Mouse (Mus musculus) frontal cortex, postnatal 36 days (tissue): ENCODE measurements around the gene Plekhg1.

Experiments
- DNase-seq, 2 experiments: peaks; one replicate each; pipeline ENCODE4 v3.0.0; 2022; ENCODE audit warnings: low spot score in 2 of 2

Gene Plekhg1

DNA sequence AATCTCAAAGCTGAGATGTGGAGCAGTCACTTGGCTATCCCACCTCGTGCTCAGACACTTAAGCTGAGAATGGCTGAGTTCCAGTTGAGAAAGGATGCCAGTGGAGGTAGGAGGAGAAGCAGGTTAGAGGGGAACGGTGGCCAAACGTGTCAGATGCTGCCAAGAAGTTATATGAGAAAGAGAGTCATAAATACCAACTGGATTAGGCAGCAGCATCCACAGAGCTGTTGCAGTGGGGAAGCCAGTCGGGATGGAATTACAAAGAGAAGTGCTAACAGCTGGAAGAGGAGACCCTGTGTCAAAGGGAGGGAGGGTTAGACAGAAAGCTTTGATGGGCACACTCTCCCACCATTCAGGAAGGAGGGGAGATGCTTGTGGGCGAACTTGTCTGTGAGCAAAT is 89.3 kb downstream of the Plekhg1 start:
- DNase-seq = no peak

DNA sequence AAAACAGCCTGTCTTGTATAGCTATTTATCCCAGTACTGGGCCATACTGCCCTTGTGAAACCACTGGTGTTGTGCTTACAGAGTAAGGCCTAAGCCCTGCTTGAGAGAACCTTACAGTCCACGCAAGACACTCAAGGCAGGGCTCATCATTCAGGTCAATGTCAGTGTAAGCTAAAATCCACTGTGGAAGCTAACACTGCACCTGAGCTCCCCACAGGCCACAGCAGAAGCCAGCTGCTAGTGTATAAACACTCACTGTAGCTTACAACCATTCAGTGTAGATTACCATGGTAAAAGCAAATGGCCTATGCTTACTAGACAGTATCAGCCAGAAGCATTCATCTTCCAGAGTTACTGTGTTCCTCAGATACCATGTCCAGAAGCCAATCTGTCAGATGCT is 90.5 kb downstream of the Plekhg1 start:
- no peak for DNase-seq

DNA sequence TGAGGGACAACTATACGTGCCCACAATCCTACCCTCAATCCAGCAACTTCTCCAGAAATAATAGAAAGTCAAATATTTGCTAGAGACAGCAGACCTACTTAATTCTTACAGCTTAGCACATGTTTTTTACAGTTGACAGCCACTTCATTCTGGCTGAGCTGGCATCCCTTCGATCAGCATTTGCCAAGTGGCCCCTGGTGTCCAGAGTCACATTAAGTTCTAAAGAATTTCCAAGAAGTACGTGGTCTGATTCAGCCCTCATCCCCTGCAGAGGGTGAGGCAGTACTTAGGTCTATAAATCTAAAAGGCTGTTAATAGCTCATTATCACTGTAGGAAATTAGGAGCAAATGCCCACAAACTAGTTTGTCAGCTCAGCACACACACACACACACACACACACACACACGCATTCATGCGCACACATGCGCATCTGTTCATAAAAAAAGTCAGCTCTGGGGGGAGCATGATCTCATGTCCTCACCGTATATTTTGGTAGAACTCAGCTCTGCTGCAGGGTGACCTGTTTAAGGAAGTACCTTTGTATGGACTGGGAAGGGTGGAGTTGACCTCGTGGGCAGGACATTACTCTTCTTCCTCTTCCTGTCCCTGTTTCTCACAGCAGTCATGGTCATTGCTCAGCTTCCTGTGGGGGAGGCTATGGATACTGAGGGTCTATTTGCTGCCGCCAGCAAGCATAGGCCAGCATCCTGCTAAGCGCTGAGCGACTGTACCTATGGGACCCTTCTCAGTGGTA is 91.6 kb downstream of the Plekhg1 start:
- no peak for DNase-seq

DNA sequence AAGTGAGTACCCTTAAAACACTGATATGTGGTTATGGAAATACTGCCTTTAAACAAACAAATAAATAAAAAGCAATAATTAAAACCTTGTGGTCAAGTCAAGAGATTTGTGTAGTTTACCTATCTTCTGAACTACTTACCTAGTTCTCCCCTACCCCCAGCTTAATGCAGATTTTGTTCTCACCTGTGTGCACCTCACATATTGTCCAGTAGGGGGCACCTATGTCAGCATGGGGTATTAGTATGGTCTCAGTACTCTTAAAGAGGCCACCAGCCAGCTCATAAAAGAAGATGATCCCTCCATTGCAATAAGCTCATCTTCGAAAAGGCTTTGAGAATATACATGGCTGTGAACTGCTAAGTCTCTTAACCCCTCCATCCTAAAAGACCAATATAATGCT is 93.9 kb downstream of the Plekhg1 start:
- DNase-seq = no peak

DNA sequence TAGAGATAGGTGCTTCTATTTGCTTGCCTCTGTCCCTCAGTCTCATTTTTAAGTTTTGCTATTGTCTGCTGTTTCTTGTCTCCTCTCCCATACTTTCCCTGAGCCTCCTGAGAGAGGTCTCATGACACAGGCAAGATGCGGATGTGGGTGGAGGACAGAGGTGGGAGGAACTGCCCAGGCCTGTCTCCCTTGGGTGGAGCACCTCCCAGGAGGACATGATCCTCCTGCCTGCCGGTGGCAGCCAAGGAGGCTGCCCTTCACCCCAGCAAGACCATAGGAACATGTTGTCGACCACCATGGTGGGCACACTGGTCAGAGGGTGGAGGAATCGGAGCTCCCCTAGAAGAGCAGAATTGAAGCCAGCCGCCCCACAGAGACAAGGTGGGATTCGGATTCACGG is 94.5 kb downstream of the Plekhg1 start:
- no peak for DNase-seq

DNA sequence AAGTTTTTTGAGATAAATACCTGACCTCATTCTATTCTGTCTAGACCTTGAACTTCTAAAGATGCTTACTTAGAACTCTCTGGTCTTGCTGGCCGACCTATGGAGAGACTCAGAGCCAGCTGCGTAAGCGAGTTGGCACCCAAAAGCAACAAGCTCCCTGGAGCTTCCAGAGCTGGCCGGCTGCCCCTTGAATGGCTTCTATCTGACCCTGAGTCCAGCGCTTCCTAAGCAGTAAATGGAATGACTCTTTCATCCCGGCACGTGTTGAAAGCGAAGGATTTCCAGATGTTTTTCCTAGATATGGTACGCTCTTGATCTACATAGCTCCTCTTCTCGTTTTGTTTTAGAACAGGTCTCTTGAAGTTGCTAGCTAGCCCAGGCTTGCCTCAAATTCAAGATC is 95.5 kb downstream of the Plekhg1 start:
- DNase-seq = no peak

DNA sequence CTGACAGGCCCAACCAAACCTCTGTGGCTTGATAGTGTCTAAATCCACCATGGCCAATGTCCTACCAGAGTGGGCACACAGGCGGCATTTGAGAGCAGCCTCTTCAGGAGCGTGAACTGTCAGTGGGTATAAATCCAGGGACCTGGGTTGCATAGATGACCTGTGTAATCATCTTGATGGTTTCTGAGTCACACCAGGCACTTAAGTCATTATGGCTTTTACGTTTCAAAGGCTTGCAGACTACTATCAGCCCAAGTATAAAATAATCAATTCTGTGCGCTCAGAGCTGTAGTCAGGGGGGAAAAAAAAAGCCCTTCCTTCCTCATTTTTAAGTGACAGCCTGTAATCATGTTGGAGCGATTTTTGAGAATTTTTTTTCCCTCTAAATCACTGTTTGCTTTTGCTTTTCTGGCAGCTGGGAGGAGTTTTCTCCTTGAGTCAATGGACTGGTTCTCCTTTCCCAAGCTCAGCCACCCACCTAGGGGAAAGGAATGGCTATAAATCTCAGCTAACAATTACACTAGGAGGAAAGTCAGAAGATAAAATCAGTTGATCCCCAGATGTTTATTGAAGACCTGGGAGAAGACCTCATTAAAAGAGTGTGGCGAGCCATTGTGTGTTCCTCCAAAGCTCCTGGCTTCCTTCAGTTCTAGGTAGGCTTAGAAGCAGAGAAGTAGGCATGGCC is 99.7 kb downstream of the Plekhg1 start:
- DNase-seq = no peak

DNA sequence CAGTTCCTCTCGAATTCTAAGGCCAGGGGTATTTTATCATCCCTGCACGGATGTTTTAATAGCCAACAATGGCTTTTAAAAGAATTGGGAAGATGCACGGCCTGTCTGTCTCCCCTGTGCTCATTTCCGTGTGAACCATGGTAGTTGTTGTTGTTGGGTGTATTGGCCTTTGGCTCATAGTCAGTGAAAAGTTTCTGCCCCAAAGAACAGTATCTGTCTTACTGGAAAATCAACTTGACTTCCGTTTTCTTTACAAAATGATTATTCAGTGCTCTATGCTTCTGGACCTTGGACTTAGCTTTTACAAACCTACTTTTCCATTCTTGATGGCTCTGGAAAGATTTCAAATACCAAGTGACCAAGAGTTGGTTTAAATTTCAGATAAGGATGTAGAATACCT is 104.3 kb downstream of the Plekhg1 start:
- DNase-seq = no peak

DNA sequence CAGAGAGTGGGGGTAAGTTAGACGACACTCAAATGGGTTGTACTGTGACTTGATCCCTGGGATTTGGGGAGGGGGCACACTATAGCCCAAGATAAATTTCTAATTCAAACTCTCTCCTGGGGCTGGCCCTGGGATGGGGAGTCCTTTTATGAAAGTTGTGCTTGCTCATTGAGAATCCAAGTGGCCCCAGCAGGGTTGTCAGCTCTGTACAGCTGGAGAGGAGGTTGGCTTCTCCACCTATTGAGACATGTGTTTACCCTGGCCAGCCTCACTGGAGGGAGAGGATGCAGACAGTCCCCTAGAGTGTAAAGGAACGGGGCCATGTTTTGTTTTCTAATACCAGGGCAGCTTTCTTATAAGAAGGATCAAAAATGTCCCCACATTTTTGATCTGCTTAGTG is 106.9 kb downstream of the Plekhg1 start:
- DNase-seq = no peak

DNA sequence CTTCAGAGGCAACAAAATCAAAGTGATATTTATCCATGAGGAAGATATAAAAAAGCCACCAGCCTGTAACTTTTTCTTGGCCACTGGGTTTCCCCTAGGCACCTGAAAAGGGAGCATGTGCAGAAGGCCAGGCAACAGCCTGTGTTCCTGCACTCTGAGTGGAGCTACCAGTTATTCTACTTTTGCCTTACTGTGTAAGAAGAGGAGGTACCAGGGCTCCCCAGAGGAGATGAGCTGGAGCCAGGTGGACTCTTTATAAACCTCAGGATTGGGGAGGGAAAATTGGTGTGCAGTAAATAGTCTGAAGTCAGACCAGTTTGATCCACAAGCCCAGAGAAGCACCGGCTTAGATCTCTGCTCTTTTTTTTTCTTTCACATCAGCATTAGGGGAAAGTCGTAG is 111.3 kb downstream of the Plekhg1 start:
- DNase-seq = no peak

DNA sequence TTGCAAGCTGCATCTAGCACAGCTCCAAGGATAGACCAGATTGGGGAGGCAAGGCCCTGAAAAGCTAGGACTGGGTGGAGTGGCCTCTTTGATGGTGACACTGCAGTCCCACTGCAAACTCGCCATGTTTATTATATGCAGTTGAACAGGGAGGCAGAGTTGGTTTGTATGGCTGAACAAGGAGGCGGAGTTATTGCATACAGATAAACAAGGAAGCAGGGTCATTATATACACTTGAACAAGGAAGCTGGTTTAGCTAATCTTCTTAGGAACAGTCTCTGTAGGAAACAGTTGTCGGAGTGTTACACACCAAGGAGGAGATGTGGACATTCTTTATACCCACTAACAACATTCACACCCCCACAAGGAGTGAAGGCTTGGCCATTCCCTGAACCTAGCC is 112.6 kb downstream of the Plekhg1 start:
- DNase-seq = no peak

DNA sequence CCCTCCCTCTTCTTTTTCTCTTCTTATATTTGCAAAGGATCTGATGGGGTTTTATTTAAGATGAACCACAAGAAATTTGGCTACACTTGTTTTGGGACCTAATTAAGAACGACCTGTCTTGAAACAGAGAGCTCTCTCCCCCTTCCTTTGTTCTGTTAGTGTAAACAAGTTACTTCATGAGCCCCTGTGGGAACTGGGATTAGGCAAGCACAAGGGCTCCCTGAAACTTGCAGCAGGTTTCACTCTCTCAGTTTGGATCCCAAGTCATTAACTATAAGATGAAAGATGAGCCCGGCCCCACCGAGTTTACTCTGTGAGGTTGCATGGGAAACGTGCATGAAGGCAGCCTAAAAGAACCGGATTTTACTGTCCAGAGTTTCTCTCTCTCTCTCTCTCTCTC is 117.7 kb downstream of the Plekhg1 start:
- no peak for DNase-seq

DNA sequence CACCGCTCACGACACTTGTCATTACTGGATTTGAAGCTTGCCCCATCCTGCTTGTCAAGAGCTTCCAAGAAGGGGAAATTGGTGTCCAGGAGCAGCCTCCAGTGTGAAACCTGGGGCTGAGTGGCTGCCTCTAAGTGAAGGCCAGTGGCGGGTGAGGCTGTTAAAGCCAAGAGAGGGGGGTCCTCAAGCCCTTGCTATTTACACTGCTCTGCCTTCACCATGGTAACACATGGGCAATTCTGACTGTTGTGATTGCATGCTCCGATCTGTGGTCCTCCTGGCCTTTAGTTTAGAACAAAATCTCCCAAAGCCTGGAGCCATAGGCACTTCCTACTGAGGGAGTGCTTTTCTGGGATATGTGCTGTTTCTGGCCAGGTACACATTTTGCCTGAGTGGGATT is 118.3 kb downstream of the Plekhg1 start:
- no peak for DNase-seq

DNA sequence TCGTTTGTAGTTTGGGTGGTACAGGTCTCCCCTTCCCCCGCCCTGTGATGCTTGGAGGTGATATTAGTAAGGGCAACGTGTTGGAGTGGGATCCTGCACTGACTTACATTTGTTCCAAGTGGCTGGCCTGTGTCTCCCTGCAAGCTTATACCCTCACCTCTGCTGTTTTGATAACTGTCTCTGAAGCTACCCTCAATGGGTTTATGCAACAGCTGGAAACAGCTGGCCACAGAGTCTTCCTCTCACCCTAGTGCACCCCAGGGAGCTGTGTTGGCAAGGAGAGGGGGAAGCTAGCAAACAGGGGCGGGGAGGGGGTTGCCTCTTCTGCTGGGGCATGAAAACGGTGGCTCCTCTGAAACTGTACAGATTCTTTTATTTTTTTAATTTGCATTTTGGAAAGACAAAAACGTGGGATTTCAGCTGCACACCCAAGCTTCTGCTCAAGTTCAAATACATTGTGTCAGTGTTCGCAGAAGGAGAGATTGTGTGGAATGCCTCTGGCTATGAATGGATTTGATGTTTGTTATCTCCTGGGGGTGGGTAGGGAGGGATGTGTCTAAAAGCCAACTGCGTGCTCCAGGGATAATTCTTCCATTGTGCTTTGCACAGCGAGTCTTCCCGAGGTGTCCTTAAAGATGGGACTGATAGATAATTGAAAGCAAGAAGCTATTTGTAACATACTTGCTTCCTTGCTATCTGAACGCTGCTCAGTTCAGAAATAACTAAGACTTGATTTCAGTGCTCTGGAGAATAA is 119.0 kb downstream of the Plekhg1 start:
- DNase-seq = no peak

DNA sequence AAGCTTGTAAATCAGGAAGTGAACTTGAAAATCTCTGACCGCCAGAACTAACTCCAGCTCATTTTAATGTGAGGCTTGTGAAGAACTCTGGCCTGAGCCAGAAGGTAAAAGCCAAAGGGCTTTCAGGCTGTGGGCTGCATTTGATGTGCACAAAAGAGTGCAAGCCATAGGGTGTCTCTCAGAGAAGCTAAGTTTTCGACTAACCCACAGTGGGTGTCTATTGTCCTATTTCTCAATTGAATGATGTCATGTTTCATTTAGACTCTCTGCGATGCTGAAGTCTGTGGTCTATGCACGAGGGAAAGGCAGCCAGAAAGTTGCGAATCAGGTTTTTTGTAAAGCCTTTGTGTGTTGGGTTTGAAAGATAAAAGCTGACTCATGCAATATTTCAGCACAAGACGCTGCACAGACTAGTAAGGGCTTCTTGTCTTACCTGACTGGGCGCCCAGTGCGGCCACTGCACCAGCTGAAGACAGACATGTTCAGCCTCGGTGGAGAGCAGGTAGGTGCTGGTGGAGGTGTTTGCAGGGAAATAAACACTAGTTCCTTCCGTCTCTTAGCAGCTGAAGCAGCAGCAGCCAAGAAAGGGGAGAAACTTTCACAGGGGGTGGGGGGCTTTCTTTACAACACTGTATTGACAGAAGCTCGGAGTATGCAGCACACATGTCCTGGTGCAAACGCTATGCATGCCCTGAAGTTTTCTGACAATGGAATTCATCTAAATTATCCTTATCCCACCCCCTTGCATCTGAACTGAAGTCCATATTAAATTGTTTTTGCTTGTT is 123.4 kb downstream of the Plekhg1 start:
- no peak for DNase-seq

DNA sequence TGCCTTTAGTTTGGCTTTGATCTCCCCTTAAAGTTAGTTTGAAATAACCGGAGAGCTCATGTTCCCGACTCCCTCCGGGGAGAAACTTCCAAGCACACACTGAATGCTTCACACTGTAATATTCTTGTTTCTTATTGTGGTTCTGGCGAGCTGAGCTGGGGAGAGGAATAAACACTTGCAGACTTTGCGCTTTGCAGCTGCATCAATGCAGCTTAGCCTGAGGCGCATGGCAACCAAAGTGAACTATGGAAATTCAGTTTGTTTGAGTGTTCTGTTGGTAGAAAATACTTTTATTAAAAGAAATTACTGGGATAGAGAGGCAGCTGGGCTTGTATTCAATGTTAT is 124.0 kb downstream of the Plekhg1 start:
- no peak for DNase-seq

DNA sequence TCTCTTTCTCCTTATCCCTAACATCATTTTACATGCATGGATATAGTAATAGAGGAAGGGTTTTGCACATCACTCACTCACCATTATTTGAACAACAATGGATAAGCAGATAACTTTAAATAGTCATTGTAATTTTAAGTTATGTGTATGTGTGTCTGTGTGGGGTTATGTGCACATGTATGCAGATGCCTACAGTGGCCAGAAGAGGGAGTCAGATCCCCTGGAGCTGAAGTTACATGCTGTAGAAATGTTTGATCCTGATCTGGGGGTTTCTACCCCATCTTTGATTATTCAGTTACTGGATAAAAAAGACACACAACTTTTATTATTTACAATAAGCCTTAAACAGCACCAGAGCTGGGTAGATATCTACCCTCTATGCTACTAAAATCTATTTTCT is 127.1 kb downstream of the Plekhg1 start:
- no peak for DNase-seq

DNA sequence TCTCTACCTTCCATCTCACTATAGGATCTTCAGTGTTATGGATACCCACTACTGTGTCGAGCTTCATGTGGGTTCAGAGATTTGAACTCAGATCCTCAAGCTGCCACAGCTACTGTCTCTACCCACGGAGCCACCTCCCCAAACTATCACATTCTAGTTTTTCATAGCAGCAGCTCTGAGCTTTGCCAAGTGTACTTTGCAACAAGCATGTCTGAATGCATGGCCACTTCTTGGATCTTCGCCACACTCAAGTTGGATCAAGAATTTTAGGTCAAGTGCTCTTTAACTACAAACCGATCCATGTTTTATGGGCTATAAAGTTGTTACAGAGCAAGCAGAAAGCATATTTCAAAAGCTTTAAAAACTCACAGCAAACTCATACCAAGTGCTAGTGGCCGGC is 130.7 kb downstream of the Plekhg1 start:
- DNase-seq = no peak

DNA sequence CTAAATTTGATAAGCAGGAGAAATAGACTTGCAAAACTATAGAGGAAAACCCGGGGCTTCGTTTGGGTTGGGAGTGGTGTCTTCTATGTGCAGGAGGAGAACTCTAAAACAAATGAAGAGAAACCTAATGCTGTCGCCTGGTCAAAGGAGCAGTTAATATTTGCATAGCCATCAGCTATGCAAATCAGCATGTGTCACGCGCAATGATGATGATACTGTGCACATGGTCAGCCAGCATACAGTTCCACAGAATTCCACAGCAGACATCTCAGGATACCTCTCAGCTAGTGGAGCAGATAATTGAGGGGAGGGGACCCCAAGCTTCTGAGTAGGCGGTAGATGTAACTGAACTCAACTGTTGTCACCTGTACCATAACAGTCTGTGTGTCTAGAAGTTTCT is 133.3 kb downstream of the Plekhg1 start:
- no peak for DNase-seq

DNA sequence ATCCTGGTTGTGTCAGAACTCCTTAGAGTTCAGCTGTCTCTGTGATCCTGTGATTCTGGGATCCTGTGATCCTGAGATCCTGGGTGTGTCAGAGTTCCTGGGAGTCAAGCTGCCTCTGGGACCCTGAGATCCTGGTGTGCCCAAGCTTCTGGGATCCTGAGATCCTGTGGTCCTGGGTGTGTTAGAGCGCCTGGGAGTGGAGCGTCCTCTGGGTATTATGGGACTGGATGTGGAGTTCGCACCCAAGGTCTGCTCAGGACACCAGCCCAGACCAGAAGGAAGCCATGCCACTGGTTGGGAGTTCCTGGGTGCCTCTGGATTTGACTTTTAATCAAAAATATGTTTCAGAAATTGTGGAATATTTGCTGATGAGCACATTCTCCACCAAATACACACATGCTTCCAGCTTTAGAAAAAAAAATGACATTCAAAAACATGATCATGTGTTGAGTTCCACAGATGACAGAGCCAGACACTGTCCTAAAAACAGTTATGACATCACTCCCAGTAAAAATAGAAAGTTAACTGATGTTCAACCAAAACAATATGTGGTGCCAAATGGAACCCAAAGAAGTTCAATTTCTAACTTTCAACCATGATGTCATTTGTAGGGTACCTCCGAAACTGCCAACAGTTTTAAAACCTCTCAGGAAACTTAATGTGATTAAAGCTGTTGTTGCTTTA is 137.8 kb downstream of the Plekhg1 start:
- no peak for DNase-seq

DNA sequence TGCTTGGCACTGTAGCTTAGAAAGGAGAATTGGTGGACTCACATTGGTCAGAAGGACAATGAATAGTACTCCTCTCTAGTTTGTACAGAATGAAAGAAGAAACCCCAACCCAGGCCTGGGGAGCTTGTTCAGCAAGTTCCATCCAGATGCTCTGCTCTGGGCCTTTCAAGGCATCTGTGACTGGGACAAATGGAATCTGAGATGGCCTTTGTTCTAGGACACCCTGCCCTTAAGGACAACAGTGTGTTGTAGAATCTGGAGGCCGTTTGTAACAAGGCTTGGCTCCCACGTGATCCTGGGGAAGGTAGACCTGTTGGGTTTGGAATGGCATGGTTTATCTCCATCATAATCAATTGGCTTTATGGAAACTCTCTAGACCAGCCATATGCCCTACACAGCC is 141.0 kb downstream of the Plekhg1 start:
- DNase-seq = no peak

DNA sequence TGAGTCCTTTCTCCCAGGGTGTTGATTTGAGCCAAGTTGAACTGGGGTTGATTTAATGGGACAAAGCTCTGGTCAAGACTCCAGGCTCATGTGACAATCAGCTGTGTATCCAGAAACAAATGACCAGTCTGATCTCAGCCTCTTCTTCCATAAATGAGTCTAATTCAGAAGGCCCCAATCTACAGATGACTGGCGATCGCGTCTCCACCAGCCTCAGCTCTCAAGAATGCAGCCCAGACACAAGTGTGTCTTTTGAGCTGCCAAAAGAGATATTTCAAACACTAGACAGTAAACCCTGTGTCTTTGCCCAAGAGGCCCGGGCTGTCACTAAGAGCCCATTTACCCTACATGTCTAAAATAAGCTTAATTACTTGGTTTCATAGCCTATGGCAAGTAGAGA is 148.3 kb downstream of the Plekhg1 start:
- DNase-seq = no peak
